Mouse (Mus musculus) liver, embryonic 14.5 days (tissue): ENCODE data around the gene Slc18a3. TPM values are rescaled to one million over a fixed set of nuclear protein-coding genes. Genes with fewer than 3 reads are reported as not detected.
A peak's percentile ranks its signal among the peaks of the same experiment; 100 is the strongest.

Experiments used
- ATAC-seq: fragments of 200-750 bp; cut with Nextera tagmentation; 2 replicates; pipeline ENCODE4 v1.8.0; 2017; ENCODE audit warnings: moderate number of reproducible peaks, mild to moderate bottlenecking, moderate library complexity; ENCODE audit not compliant: insufficient read depth
- DNase-seq, 3 experiments: peaks; one replicate each; pipeline ENCODE4 v3.0.0-alpha.2; 2012 to 2013; ENCODE audit warnings: low read depth in 3 of 3, low spot score in 3 of 3
- H3K27ac ChIP-seq: fragments of 300-500 bp; sonication (generic); 2 replicates; pipeline ENCODE4 v1.5.1; 2014; ENCODE audit warnings: moderate library complexity, mild to moderate bottlenecking, control low read depth, inconsistent platforms
- H3K27me3 ChIP-seq: fragments of 300-500 bp; sonication (generic); 2 replicates; pipeline ENCODE4 v1.6.1; 2014; ENCODE audit warnings: mild to moderate bottlenecking, low read length, moderate library complexity; ENCODE audit not compliant: control insufficient read depth, insufficient read depth
- H3K36me3 ChIP-seq: fragments of 300-500 bp; sonication (generic); replicated peaks from 2 replicates; pipeline ENCODE4 v1.6.1; 2014; ENCODE audit warnings: low read depth; ENCODE audit not compliant: control insufficient read depth, insufficient read depth
- H3K4me1 ChIP-seq, 2 experiments: fragments of 200-500 bp in 1 of 2; fragments of 300-500 bp in 1 of 2; sonication (generic) in 1 of 2; replicated peaks; 2 replicates each; pipeline ENCODE4 v1.6.1; 2012 to 2014; ENCODE audit warnings: antibody characterized with exemption in 1 of 2, inconsistent platforms in 1 of 2, low read length in 1 of 2; ENCODE audit not compliant: control insufficient read depth in 2 of 2, insufficient read depth in 2 of 2
- H3K4me2 ChIP-seq: fragments of 300-500 bp; sonication (generic); 2 replicates; pipeline ENCODE4 v1.6.1; 2014; ENCODE audit warnings: low read depth, mild to moderate bottlenecking, control low read depth, moderate library complexity
- H3K4me3 ChIP-seq, 2 experiments: fragments of 200-500 bp in 1 of 2; fragments of 300-500 bp in 1 of 2; sonication (generic) in 1 of 2; 2 replicates each; pipeline ENCODE4 v1.5.1; 2012 to 2014; ENCODE audit warnings: low read depth in 2 of 2, low read length in 2 of 2, mild to moderate bottlenecking in 2 of 2, control low read depth in 1 of 2, inconsistent platforms in 1 of 2, moderate library complexity in 1 of 2; ENCODE audit not compliant: insufficient read depth in 1 of 2
- H3K9ac ChIP-seq: fragments of 300-500 bp; sonication (generic); replicated peaks from 2 replicates; pipeline ENCODE4 v1.6.1; 2014; ENCODE audit warnings: mild to moderate bottlenecking, control low read depth, moderate library complexity
- H3K9me3 ChIP-seq: fragments of 300-500 bp; sonication (generic); 2 replicates; pipeline ENCODE4 v1.6.1; 2016; ENCODE audit warnings: low read length, mixed read lengths; ENCODE audit not compliant: control insufficient read depth
- CTCF ChIP-seq: IDR thresholded peaks from 2 replicates; pipeline ENCODE4 v1.5.1; 2016; ENCODE audit warnings: antibody characterized with exemption, low read depth, control low read depth
- EP300 ChIP-seq: IDR thresholded peaks from 2 replicates; pipeline ENCODE4 v1.6.1; 2016; ENCODE audit warnings: antibody characterized with exemption, low read depth
- WGBS: fragments of 180-500 bp; shearing (Covaris S2); extraction: QIAGEN DNeasy Blood & Tissue Kit; methylation state at CpG from one replicate; pipeline ENCODE4 v1.1.7; 2014; ENCODE audit not compliant: insufficient replicate concordance; 5-methylcytosine and 5-hydroxymethylcytosine counted together
- polyA plus RNA-seq, 2 experiments: library from polyadenylated mRNA; depleted of rRNA in 1 of 2; stranded (reverse) in 1 of 2; unstranded in 1 of 2; fragments of >200 nt; fragmentation: Nextera tagmentation in 1 of 2; extraction: Ambion mirVana in 1 of 2; gene quantifications; 2 replicates each; pipeline versions ENCODE4 v1.2.1 to v1.2.3; 2012 to 2014

Gene Slc18a3
- polyA plus RNA-seq, 2 experiments, result not detected

DNA sequence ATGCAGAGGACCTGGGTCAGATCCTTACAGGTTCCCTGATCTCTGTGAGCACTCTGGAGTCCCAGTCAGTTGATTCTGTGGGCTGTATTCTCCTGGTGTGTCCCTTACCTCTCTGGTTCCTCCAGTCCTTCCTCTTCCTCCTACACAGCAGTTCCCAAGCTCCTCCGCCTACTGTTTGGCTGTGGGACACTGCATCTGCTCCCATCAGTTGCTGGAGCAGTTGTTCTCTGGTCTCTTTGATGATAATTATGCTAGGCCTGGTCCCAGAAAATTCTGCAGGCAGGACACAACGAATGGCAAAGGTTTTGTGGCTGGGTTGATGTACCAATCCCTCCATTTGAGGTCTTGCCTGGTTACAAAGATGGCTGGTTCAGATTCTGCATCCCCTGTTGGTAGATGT lies 36.7 kb upstream of the Slc18a3 start:
- Histone ChIP-seq H3K9ac (no peak overlapping the region), H3K4me3 (no peak overlapping the region), H3K4me2 (no peak overlapping the region), H3K9me3 (no peaks in the 10 kb centered on the region), H3K36me3 (no peaks in the 10 kb centered on the region), H3K27me3 (no peaks in the 10 kb centered on the region), H3K4me1 (no peaks in the 10 kb centered on the region), H3K27ac (no peak overlapping the region)
- 58% methylated on average over 2 of the region's 2 CpGs for WGBS
- ATAC-seq (no peak), DNase-seq (no peak)
- TF ChIP-seq EP300, result no peak
- no peak for TF ChIP-seq CTCF

DNA sequence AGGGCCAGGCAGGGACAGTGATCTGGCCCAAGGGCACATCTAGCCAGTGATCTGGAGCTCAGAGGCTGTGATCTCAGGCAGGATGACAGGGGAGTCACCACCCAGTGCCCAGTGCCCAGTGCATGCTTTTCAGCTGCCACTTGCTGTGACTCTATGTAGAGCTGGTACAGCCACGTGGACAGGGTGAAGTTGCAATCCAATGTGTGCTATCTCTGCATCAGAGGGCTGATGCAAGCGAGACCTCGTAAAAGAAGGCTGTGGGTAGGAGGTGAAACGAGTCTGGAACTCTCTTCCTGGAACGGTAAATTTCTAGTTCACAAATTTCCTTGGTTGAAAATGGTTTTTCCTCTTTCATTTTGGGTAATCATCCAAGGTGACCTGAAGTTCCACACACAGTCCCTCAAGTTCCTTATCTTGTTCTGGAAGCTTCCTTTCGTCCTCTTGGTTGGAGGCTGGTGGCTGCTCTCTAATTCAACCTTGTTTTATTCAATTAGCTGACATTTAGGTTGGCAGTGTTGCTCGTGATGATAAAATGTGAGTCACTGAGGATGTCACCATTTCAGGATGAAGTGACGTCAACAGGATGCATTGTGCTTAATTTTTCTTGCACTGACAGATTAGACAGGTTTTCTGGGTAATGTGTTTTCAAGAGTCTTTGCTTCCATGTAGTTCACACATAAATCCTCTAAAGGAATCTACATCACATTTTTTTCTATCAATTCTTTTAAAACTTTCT lies 31.6 kb upstream of the Slc18a3 start:
- Histone ChIP-seq H3K9ac (no peak overlapping the region), H3K36me3 (no peaks in the 10 kb centered on the region), H3K27ac (no peak overlapping the region), H3K4me2 (no peak overlapping the region), H3K4me1 (no peaks in the 10 kb centered on the region), H3K27me3 (peaks cover 4% of the 10 kb centered on the region; the same call in 1 of the 2 replicates), H3K9me3 (no peaks in the 10 kb centered on the region), H3K4me3 (no peak overlapping the region)
- 35% methylated on average over 8 of the region's 8 CpGs for WGBS
- TF ChIP-seq CTCF (no peak), EP300 (no peak)
- DNase-seq (no peak), ATAC-seq (no peak)

DNA sequence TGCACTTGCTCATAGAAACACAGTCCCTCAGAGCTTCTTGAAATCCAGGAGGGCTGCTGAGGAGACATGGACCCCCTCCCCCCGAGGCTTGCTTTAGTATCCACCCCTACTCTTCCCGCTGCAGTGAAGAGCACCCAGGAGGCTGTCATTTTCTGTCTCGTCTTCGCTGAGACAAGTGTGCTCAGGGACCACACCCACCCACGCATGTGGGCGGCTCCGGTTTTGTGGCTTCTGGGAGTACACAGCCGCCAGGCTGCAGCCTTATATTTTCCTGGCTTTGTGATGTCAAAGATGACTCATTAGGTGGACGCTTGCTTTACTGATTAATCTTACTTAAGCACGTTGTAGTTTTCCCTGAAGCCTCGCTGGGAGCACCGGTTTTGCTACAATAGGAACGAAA lies 27.9 kb upstream of the Slc18a3 start:
- Histone ChIP-seq H3K4me3 (no peak overlapping the region), H3K27me3 (peaks cover 4% of the 10 kb centered on the region; the same call in 1 of the 2 replicates), H3K9me3 (no peaks in the 10 kb centered on the region), H3K27ac (no peak overlapping the region), H3K36me3 (no peaks in the 10 kb centered on the region), H3K4me2 (no peak overlapping the region), H3K4me1 (no peaks in the 10 kb centered on the region), H3K9ac (no peak overlapping the region)
- 7% methylated on average over 13 of the region's 13 CpGs for WGBS
- TF ChIP-seq EP300, result no peak
- no peak for TF ChIP-seq CTCF
- no peak for ATAC-seq
- peak in 1 of 3 experiments; percentile 28 for DNase-seq

DNA sequence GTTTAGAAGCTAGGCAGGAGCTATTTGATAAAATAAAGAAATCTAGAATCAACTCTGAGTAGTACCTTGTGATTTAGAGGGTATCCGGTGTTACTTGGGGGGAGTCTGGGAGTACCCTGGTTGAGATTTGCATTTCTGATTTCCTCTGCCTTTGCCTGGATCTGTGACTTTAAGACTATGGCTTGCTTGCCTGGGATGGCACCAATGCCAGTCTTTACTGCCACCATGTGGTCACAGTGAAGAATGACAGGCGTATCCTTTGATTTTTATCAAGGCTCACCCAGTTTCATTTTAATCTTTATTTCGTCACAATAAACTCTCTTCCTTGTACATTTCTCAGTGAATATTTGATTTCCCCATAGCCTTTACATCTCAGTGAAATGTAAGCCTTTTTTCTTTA lies 17.4 kb upstream of the Slc18a3 start:
- H3K9me3 ChIP-seq, result no peaks in the 10 kb centered on the region
- H3K27ac ChIP-seq, result no peak overlapping the region
- DNase-seq (peak in 2 of 3 experiments; percentile 2 to 17), ATAC-seq (no peak)
- no peak overlapping the region for H3K4me2 ChIP-seq
- TF ChIP-seq EP300 (no peak), CTCF (peak; percentile 80)
- no peak overlapping the region for H3K9ac ChIP-seq
- no peaks in the 10 kb centered on the region for H3K36me3 ChIP-seq
- H3K27me3 ChIP-seq, result no peaks in the 10 kb centered on the region
- H3K4me3 ChIP-seq, result no peak overlapping the region
- H3K4me1 ChIP-seq, result no peaks in the 10 kb centered on the region
- WGBS, result 5% methylated on average over 3 of the region's 3 CpGs

- Histone ChIP-seq H3K9me3 (no peaks in the 10 kb centered on the region), H3K27ac (no peak overlapping the region), H3K4me2 (no peak overlapping the region), H3K4me1 (no peaks in the 10 kb centered on the region), H3K4me3 (no peak overlapping the region), H3K27me3 (no peaks in the 10 kb centered on the region), H3K36me3 (no peaks in the 10 kb centered on the region), H3K9ac (no peak overlapping the region)
- ATAC-seq, result no peak
- no peak for TF ChIP-seq CTCF
- no peak for TF ChIP-seq EP300
- WGBS, result 30% methylated on average over 1 of the region's 1 CpGs
- no peak for DNase-seq
Observed at GRCm38 (mm10) chr14:32477581-32477980, 12.9 kb upstream of the Slc18a3 start.
